Mouse (Mus musculus) CH12.LX (cell line): ENCODE results near the gene Prkcb. TPM values are rescaled to one million over a fixed set of nuclear protein-coding genes. Genes with fewer than 3 reads are reported as not detected.

ENCODE experiments used
- DNase-seq: peaks from one replicate; pipeline ENCODE4 v3.0.0-alpha.2; 2013; ENCODE audit errors: extremely low read depth
- H3K27ac ChIP-seq: 2 replicates; pipeline ENCODE4 v1.5.1; 2012; ENCODE audit warnings: low read depth, mild to moderate bottlenecking, control low read depth, moderate library complexity; ENCODE audit not compliant: insufficient read depth
- H3K27me3 ChIP-seq: replicated peaks from 2 replicates; pipeline ENCODE3; 2012; ENCODE audit warnings: inconsistent platforms
- H3K36me3 ChIP-seq, 2 experiments: replicated peaks in 1 of 2; 2 replicates each; pipeline versions ENCODE3 to v1.6.1; 2012; ENCODE audit warnings: inconsistent platforms in 1 of 2, low read length in 1 of 2, mild to moderate bottlenecking in 1 of 2, mixed read lengths in 1 of 2, moderate library complexity in 1 of 2; ENCODE audit not compliant: control insufficient read depth in 1 of 2, insufficient read depth in 1 of 2
- H3K4me1 ChIP-seq, 2 experiments: 2 replicates each; pipeline ENCODE4 v1.6.1; 2012; ENCODE audit warnings: inconsistent platforms in 1 of 2, moderate library complexity in 1 of 2; ENCODE audit not compliant: insufficient read depth in 2 of 2, control insufficient read depth in 1 of 2
- H3K4me2 ChIP-seq: 2 replicates; pipeline ENCODE4 v1.6.1; 2012; ENCODE audit warnings: low read depth, mild to moderate bottlenecking, control low read depth; ENCODE audit not compliant: poor library complexity, insufficient read depth, severe bottlenecking
- H3K4me3 ChIP-seq, 3 experiments: fragments of 150-350 bp in 1 of 3; sonication (generic) in 1 of 3; replicated peaks in 1 of 3; 2 replicates each; pipeline versions ENCODE3 to v1.5.1; 2011 to 2012; ENCODE audit warnings: low read depth in 2 of 3, low read length in 2 of 3, mild to moderate bottlenecking in 2 of 3, moderate library complexity in 2 of 3, control low read depth in 1 of 3, improper control_type of control experiment in 1 of 3, inconsistent platforms in 1 of 3, mixed read lengths in 1 of 3; ENCODE audit not compliant: poor library complexity in 1 of 3
- H3K79me2 ChIP-seq: replicated peaks from 2 replicates; pipeline ENCODE4 v1.6.1; 2012; ENCODE audit warnings: mild to moderate bottlenecking, moderate library complexity; ENCODE audit not compliant: control insufficient read depth, poor library complexity, insufficient read depth, severe bottlenecking; ENCODE audit errors: extremely low read depth
- H3K9ac ChIP-seq: 2 replicates; pipeline ENCODE4 v1.6.1; 2012; ENCODE audit warnings: low read depth, mild to moderate bottlenecking, control low read depth, moderate library complexity; ENCODE audit not compliant: insufficient read depth
- H3K9me3 ChIP-seq: replicated peaks from 2 replicates; pipeline ENCODE3; 2012; ENCODE audit warnings: low read length, inconsistent platforms, mixed read lengths
- BHLHE40 ChIP-seq: IDR thresholded peaks from 2 replicates; pipeline ENCODE4 v1.6.1; 2011; ENCODE audit warnings: mild to moderate bottlenecking, low read depth, low read length, improper control_type of control experiment
- CHD1 ChIP-seq: IDR thresholded peaks from 2 replicates; pipeline ENCODE4 v1.6.1; 2012; ENCODE audit warnings: low read depth, low read length, improper control_type of control experiment, inconsistent platforms
- CTCF ChIP-seq, 2 experiments: IDR thresholded peaks in 1 of 2; conservative IDR thresholded peaks in 1 of 2; 2 replicates each; pipeline ENCODE4 v1.5.1; 2011 to 2012; ENCODE audit warnings: low read depth in 2 of 2, low read length in 2 of 2, improper control_type of control experiment in 1 of 2, inconsistent platforms in 1 of 2, mild to moderate bottlenecking in 1 of 2, moderate library complexity in 1 of 2
- ELF1 ChIP-seq: IDR thresholded peaks from 2 replicates; pipeline ENCODE4 v1.6.1; 2014; ENCODE audit warnings: low read depth, mild to moderate bottlenecking, inconsistent platforms, low read length, improper control_type of control experiment
- EP300 ChIP-seq: IDR thresholded peaks from 2 replicates; pipeline ENCODE4 v1.6.1; 2011; ENCODE audit warnings: low read length, improper control_type of control experiment
- GABPA ChIP-seq: IDR thresholded peaks from 2 replicates; pipeline ENCODE4 v1.6.1; 2012; ENCODE audit warnings: low read depth, low read length, improper control_type of control experiment, inconsistent platforms; ENCODE audit not compliant: insufficient replicate concordance
- IRF4 ChIP-seq: IDR thresholded peaks from 2 replicates; pipeline ENCODE4 v1.6.1; 2014; ENCODE audit warnings: low read depth, mild to moderate bottlenecking, inconsistent platforms, low read length, improper control_type of control experiment
- KAT2A ChIP-seq: IDR thresholded peaks from 2 replicates; pipeline ENCODE4 v1.6.1; 2012; ENCODE audit warnings: low read length, improper control_type of control experiment, inconsistent platforms; ENCODE audit not compliant: insufficient replicate concordance
- MAZ ChIP-seq: IDR thresholded peaks from 2 replicates; pipeline ENCODE4 v1.6.1; 2012; ENCODE audit warnings: low read depth, mild to moderate bottlenecking, inconsistent platforms, low read length, improper control_type of control experiment, moderate library complexity
- MEF2A ChIP-seq: IDR thresholded peaks from 2 replicates; pipeline ENCODE4 v1.6.1; 2014; ENCODE audit warnings: low read depth, mild to moderate bottlenecking, inconsistent platforms, low read length, improper control_type of control experiment, borderline replicate concordance
- MXI1 ChIP-seq: IDR thresholded peaks from 2 replicates; pipeline ENCODE4 v1.6.1; 2011; ENCODE audit warnings: mild to moderate bottlenecking, low read depth, low read length, improper control_type of control experiment
- MYC ChIP-seq: IDR thresholded peaks from 2 replicates; pipeline ENCODE4 v1.6.1; 2011; ENCODE audit warnings: low read depth, mild to moderate bottlenecking, improper control_type of control experiment, low read length
- NRF1 ChIP-seq: IDR thresholded peaks from 2 replicates; pipeline ENCODE4 v1.6.1; 2014; ENCODE audit warnings: low read depth, mild to moderate bottlenecking, inconsistent platforms, low read length, improper control_type of control experiment, moderate library complexity
- RCOR1 ChIP-seq: conservative IDR thresholded peaks from 2 replicates; pipeline ENCODE4 v1.6.1; 2012; ENCODE audit warnings: low read depth, mild to moderate bottlenecking, inconsistent platforms, low read length, improper control_type of control experiment
- SIN3A ChIP-seq: IDR thresholded peaks from 2 replicates; pipeline ENCODE4 v1.6.1; 2012; ENCODE audit warnings: low read length, improper control_type of control experiment, inconsistent platforms
- SMC3 ChIP-seq: IDR thresholded peaks from 2 replicates; pipeline ENCODE4 v1.6.1; 2011; ENCODE audit warnings: low read depth, low read length, improper control_type of control experiment
- TBP ChIP-seq: conservative IDR thresholded peaks from 2 replicates; pipeline ENCODE4 v1.6.1; 2011; ENCODE audit warnings: low read depth, low read length, improper control_type of control experiment
- TCF12 ChIP-seq: IDR thresholded peaks from 2 replicates; pipeline ENCODE4 v1.6.1; 2014; ENCODE audit warnings: low read depth, mild to moderate bottlenecking, inconsistent platforms, low read length, improper control_type of control experiment
- USF2 ChIP-seq: conservative IDR thresholded peaks from 2 replicates; pipeline ENCODE4 v1.6.1; 2011; ENCODE audit warnings: low read depth, low read length, improper control_type of control experiment
- ZC3H11A ChIP-seq: IDR thresholded peaks from 2 replicates; pipeline ENCODE4 v1.6.1; 2012; ENCODE audit warnings: low read depth, mild to moderate bottlenecking, inconsistent platforms, low read length, improper control_type of control experiment
- ZKSCAN1 ChIP-seq: IDR thresholded peaks from 2 replicates; pipeline ENCODE4 v1.6.1; 2012; ENCODE audit warnings: low read depth, inconsistent platforms, low read length, improper control_type of control experiment, borderline replicate concordance
- ZMIZ1 ChIP-seq: IDR thresholded peaks from 2 replicates; pipeline ENCODE4 v1.6.1; 2012; ENCODE audit warnings: low read depth, mild to moderate bottlenecking, inconsistent platforms, low read length, improper control_type of control experiment
- ZNF384 ChIP-seq: IDR thresholded peaks from 2 replicates; pipeline ENCODE4 v1.6.1; 2012; ENCODE audit warnings: low read depth, low read length, improper control_type of control experiment, inconsistent platforms
- dilution Hi-C: fragments of 300-500 bp; cut with MboI; formaldehyde crosslinking; loops from 2 replicates; pipeline ENCODE4 v1.14.3; 2020; ENCODE audit warnings: low sequenced_read_pairs; ENCODE audit not compliant: extremely low pct_unique_long_range_greater_than_20kb, extremely low pct_ligation_motif_present
- in situ Hi-C: fragments of 300-500 bp; cut with MboI; formaldehyde crosslinking; loops from 3 replicates; pipeline ENCODE4 v1.14.3; 2019; ENCODE audit warnings: low sequenced_read_pairs, low pct_ligation_motif_present, low pct_unique_long_range_greater_than_20kb, mixed read lengths
- polyA plus RNA-seq: library from polyadenylated mRNA; unstranded; fragments of >175 nt; gene quantifications from 2 replicates; pipeline ENCODE4 v1.2.1, GENCODE M21; 2012; ENCODE audit warnings: low read depth; ENCODE audit not compliant: insufficient read length
- total RNA-seq, 2 experiments: library from RNA; depleted of rRNA; stranded (reverse); fragments of 300-350 nt in 1 of 2; fragments of >200 nt in 1 of 2; gene quantifications; 2 replicates each; pipeline ENCODE4 v1.2.3; 2012 to 2014

The Prkcb gene
- total and polyA plus RNA-seq, 3 experiments, result 323 to 463 (median 337) TPM

DNA sequence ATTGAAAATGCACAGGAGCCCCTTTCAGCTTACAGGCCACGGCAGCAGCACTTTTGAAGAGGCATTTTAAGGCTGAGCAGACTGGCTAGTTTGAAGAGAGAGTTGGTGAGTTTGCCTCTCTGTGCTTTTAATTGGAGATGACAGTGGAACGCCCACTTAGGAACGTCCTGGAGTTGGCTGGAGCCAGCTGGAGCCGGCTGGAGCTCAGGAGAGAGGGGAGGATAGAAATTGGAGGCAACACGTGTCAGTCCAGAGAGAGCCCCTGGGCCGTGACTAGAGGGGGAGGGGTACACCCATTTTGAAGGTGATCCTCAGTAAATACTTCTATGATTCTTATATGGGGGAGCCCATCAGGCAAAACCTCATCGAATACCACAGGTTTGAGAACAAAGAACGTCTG is 287.0 kb downstream of the Prkcb start:
- Histone ChIP-seq H3K27ac (no peak overlapping the region), H3K9ac (no peak overlapping the region), H3K4me3 (no peak overlapping the region), H3K9me3 (no peaks in the 10 kb centered on the region), H3K36me3 (peaks cover 68 to 99% of the 10 kb centered on the region in 2 experiments), H3K79me2 (no peaks in the 10 kb centered on the region; the same call in 1 of the 2 replicates), H3K4me2 (no peak overlapping the region), H3K27me3 (no peaks in the 10 kb centered on the region), H3K4me1 (peaks cover 0 to 7% of the 10 kb centered on the region in 2 experiments; a peak in 1 of 4 replicates)
- no peak for DNase-seq
- dilution Hi-C loops, result no loop called here
- TF ChIP-seq MXI1 (no peak), ZKSCAN1 (no peak), TCF12 (no peak), MYC (no peak), ZNF384 (no peak), KAT2A (no peak), ZMIZ1 (no peak), NRF1 (no peak), GABPA (no peak), CTCF (conservative IDR thresholded peaks at IDR 0.05 in 1 of 2, IDR thresholded peaks at IDR 0.05 in 1 of 2; ENCODE audit: low read depth in 2 of 2, low read length in 2 of 2) (no peak), MEF2A (no peak), IRF4 (no peak), USF2 (no peak), EP300 (no peak)
- in situ Hi-C loops, result no loop called here

DNA sequence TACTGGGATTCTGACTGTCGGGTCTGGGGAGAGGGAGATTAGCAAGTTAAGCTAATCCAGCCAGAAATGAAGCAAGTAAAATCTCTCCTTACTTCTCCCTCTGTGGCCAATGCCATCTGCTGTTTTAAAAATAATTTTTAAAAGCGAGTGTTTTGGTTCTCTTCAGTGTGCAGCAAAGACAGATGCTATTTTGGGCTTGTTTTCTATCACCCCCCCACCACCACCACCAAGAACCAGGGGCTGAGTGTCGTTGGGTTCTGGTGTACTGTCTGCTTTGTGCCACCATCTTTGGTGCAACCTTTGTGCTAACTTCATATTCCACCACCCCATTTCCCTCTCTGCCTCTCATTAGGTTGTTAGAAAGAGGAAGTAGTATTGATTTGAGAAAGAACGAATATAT is 289.0 kb downstream of the Prkcb start:
- DNase-seq, result no peak
- H3K9me3 ChIP-seq, result no peaks in the 10 kb centered on the region
- H3K4me2 ChIP-seq, result no peak overlapping the region
- no peaks in the 10 kb centered on the region for H3K27me3 ChIP-seq
- peaks cover 0 to 8% of the 10 kb centered on the region in 2 experiments; a peak in 1 of 4 replicates for H3K4me1 ChIP-seq
- no peaks in the 10 kb centered on the region; the same call in 1 of the 2 replicates for H3K79me2 ChIP-seq
- no peak overlapping the region for H3K9ac ChIP-seq
- dilution Hi-C loops, result no loop called here
- TF ChIP-seq MXI1 (no peak), ZC3H11A (no peak), ELF1 (no peak), NRF1 (no peak), TBP (no peak), MAZ (no peak), SIN3A (no peak), CHD1 (no peak), MEF2A (no peak), CTCF (conservative IDR thresholded peaks at IDR 0.05 in 1 of 2, IDR thresholded peaks at IDR 0.05 in 1 of 2; ENCODE audit: low read depth in 2 of 2, low read length in 2 of 2) (no peak), BHLHE40 (no peak), SMC3 (no peak), ZMIZ1 (no peak), ZKSCAN1 (no peak), RCOR1 (no peak)
- in situ Hi-C loops, result no loop called here
- no peak overlapping the region for H3K4me3 ChIP-seq
- H3K27ac ChIP-seq, result no peak overlapping the region
- peaks cover 67 to 99% of the 10 kb centered on the region in 2 experiments for H3K36me3 ChIP-seq
